Mouse (Mus musculus): ENCODE measurements around the gene Spef1. TPM values are rescaled to one million over a fixed set of nuclear protein-coding genes. Genes with fewer than 3 reads are reported as not detected.

Gene Spef1
- polyA plus RNA-seq, 1 experiment, result 2.4 TPM

DNA sequence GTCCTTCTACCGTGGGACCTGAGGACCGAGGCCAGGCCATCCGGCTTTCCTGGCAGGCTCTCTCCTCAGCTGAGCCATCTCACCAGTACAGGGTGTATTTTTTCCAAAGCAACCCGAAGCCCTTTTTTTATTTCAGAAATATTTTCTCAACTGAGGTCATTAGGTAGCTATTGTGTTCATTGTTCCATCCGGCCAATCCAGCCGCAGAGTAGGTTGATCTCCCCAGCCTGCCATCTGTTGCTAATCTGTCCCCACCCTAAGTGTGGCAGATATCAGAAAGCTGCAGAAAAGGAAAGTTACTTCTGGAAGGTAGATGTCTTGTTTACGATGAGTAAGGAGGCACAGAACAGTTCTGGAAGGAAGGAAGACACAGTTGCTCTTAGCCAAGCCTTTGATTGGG lies 26.7 kb upstream of the Spef1 start:
- no peaks in the 10 kb centered on the region for H3K27me3 ChIP-seq (ENCODE audit: control insufficient read depth, insufficient read depth, low read length)
- DNase-seq (ENCODE audit: low read depth in 1 of 2, low spot score in 2 of 2), result no peak
- peak overlapping the region; percentile 27; the same call in 1 of the 2 replicates for H3K27ac ChIP-seq (ENCODE audit: insufficient read depth, low read length)
- WGBS, result 84% methylated on average over 7 of the region's 7 CpGs
- H3K36me3 ChIP-seq (ENCODE audit: control insufficient read depth, insufficient read depth, low read length), result peaks cover 4% of the 10 kb centered on the region; the same call in 1 of the 2 replicates
- H3K4me1 ChIP-seq (ENCODE audit: control insufficient read depth, insufficient read depth, insufficient read length), result peaks cover 3% of the 10 kb centered on the region; the same call in 1 of the 2 replicates
- H3K4me3 ChIP-seq (ENCODE audit: extremely low read depth, insufficient read depth, insufficient read length), result no peak overlapping the region
- no peak for TF ChIP-seq CTCF (IDR thresholded peaks at IDR 0.05; ENCODE audit: extremely low read depth, insufficient read depth, insufficient read length, insufficient replicate concordance)
- TF ChIP-seq POLR2A (IDR thresholded peaks at IDR 0.05; ENCODE audit: low read depth, low read length), result no peak

DNA sequence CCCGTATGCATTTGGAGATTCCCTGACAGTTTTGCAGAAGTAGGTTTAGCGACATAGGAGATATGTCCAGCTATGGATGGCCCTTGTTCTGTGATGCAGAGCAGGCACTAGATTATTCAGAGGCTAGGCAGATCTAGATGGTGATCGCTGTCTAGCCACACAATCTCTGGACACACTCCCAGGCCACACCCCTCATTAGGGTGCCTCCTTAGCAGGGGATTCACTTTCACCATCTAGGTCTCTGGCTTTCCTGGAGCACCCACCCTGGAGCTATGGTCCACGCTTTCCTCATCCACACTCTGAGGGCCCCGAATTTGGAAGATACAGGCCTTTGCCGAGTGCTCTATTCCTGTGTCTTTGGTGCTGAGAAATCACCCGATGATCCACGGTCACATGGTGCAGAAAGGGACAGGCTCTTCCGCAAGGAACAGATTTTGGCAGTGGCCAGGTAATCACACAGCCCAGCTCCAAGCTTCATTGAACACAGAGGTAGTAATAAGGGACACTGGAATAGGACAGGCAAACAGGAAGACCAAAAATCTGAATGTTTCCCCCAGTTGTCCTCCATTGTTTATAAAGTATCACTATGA lies 24.0 kb upstream of the Spef1 start:
- peaks cover 4% of the 10 kb centered on the region; the same call in 1 of the 2 replicates for H3K36me3 ChIP-seq (ENCODE audit: control insufficient read depth, insufficient read depth, low read length)
- H3K27me3 ChIP-seq (ENCODE audit: control insufficient read depth, insufficient read depth, low read length), result no peaks in the 10 kb centered on the region
- peak overlapping the region; percentile 63 for H3K4me3 ChIP-seq (ENCODE audit: extremely low read depth, insufficient read depth, insufficient read length)
- 55% methylated on average over 9 of the region's 9 CpGs for WGBS
- no peak for DNase-seq (ENCODE audit: low read depth in 1 of 2, low spot score in 2 of 2)
- no peak overlapping the region for H3K27ac ChIP-seq (ENCODE audit: insufficient read depth, low read length)
- TF ChIP-seq POLR2A (IDR thresholded peaks at IDR 0.05; ENCODE audit: low read depth, low read length), result no peak
- TF ChIP-seq CTCF (IDR thresholded peaks at IDR 0.05; ENCODE audit: extremely low read depth, insufficient read depth, insufficient read length, insufficient replicate concordance), result no peak
- peaks cover 3% of the 10 kb centered on the region; the same call in 1 of the 2 replicates for H3K4me1 ChIP-seq (ENCODE audit: control insufficient read depth, insufficient read depth, insufficient read length)

DNA sequence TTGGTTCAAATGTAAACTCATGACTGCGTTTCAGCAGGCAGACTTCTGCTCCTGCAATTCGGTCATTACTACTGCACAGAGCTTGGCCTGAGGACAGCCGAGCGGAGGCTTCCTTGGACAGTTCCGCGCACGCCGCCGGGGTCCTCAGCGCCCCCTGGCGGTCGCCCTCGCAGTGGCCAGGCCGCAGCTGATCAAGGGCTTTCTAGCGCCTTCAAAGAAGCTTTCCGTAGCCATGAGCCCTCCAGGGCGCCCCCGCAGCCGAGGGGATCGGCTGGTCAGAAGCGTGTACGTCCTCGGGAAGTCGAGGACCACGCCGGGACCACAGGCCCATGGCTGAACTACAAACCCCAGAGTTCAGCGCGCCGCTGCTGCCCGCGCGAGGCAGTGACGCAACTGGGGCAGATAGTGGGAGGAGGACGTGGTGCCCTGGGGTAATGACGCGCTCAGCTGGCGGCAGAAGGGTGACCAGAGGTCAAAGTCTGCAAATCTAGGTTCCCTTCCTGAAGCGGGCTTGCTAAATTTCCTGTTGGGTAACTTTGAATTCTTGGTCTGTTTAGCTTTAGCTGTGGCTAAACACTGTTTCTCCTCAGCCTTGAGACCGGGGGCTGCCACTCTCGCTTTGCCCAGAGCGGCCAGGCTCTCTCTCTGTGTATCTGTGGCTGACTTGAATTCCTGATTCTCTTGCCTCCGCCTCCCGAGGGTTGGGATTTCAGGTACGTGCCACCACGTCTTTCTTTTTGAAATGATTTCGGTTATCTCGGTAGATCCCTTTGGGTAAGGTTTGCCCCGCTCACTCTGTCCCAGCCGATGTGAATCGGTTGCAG lies 23.1 kb upstream of the Spef1 start:
- Histone ChIP-seq H3K4me3 (ENCODE audit: extremely low read depth, insufficient read depth, insufficient read length) (peak overlapping the region; percentile 63), H3K27me3 (ENCODE audit: control insufficient read depth, insufficient read depth, low read length) (no peaks in the 10 kb centered on the region), H3K36me3 (ENCODE audit: control insufficient read depth, insufficient read depth, low read length) (peaks cover 4% of the 10 kb centered on the region; the same call in 1 of the 2 replicates), H3K27ac (ENCODE audit: insufficient read depth, low read length) (peak overlapping the region; percentile 89), H3K4me1 (ENCODE audit: control insufficient read depth, insufficient read depth, insufficient read length) (peaks cover 3% of the 10 kb centered on the region; the same call in 1 of the 2 replicates)
- under 1% methylated on average over 50 of the region's 50 CpGs for WGBS
- TF ChIP-seq CTCF (IDR thresholded peaks at IDR 0.05; ENCODE audit: extremely low read depth, insufficient read depth, insufficient read length, insufficient replicate concordance), result peak; percentile 93
- peak; percentile 62 for TF ChIP-seq POLR2A (IDR thresholded peaks at IDR 0.05; ENCODE audit: low read depth, low read length)
- peak; percentile 84 to 94 for DNase-seq (ENCODE audit: low read depth in 1 of 2, low spot score in 2 of 2)

DNA sequence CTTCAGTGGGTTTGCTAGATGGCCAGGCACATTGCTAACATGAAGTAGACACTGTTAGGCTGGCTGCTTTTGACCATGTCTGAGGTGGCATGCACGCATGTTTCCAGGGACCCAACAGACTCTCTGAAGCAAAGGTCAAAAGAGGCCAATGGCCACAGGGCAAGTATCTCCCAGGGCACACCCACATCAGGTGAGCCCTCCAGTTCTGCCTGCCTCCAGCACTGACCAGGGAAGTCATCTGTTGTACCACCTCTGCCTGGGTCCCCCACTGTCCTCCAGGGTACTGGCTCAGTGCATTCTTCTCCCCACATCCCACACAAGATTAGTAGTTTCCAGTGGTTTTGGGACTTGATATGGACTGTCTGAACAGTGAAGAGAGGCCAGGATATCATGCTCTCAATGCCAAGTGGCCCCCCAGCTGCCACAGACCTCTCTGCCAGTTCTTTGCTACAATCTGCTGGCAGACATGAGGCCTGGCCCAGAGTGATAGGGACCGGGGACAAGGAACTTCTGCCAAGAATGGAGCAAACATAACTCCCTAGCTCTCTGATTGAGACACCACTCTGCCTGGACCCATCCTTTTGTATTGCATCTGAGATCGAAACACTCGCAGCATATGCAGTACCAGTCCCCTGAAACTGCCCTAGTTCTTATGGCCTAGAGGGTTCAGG lies 22.2 kb upstream of the Spef1 start:
- Histone ChIP-seq H3K27me3 (ENCODE audit: control insufficient read depth, insufficient read depth, low read length) (no peaks in the 10 kb centered on the region), H3K27ac (ENCODE audit: insufficient read depth, low read length) (peak overlapping the region; percentile 89; the same call in 1 of the 2 replicates), H3K4me3 (ENCODE audit: extremely low read depth, insufficient read depth, insufficient read length) (no peak overlapping the region), H3K36me3 (ENCODE audit: control insufficient read depth, insufficient read depth, low read length) (peaks cover 4% of the 10 kb centered on the region; the same call in 1 of the 2 replicates), H3K4me1 (ENCODE audit: control insufficient read depth, insufficient read depth, insufficient read length) (peaks cover 4% of the 10 kb centered on the region; the same call in 1 of the 2 replicates)
- TF ChIP-seq POLR2A (IDR thresholded peaks at IDR 0.05; ENCODE audit: low read depth, low read length) (no peak), CTCF (IDR thresholded peaks at IDR 0.05; ENCODE audit: extremely low read depth, insufficient read depth, insufficient read length, insufficient replicate concordance) (no peak)
- DNase-seq (ENCODE audit: low read depth in 1 of 2, low spot score in 2 of 2), result no peak
- 71% methylated on average over 4 of the region's 4 CpGs for WGBS

DNA sequence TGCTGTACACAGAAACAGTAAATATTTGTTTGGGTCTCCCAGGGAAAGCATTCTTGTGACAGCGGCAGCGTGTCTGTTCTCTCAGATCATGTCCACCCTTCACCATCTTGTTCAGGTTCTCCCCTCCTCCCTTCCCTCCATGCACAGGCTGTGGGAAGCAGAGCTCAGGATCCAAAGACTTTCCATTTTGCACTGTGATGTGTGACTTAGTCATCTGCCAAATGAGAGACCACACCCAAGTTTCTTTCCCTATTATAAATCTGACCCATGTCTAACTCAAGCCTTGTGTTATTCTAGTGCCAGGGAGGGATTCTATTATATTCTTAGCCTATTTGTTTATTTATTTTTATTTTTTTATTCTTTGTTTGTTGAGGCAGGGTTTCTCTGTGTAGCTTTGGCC lies 21.3 kb upstream of the Spef1 start:
- Histone ChIP-seq H3K4me1 (ENCODE audit: control insufficient read depth, insufficient read depth, insufficient read length) (peaks cover 4% of the 10 kb centered on the region; the same call in 1 of the 2 replicates), H3K36me3 (ENCODE audit: control insufficient read depth, insufficient read depth, low read length) (peaks cover 4% of the 10 kb centered on the region; the same call in 1 of the 2 replicates), H3K27ac (ENCODE audit: insufficient read depth, low read length) (no peak overlapping the region), H3K4me3 (ENCODE audit: extremely low read depth, insufficient read depth, insufficient read length) (no peak overlapping the region), H3K27me3 (ENCODE audit: control insufficient read depth, insufficient read depth, low read length) (no peaks in the 10 kb centered on the region)
- no peak for TF ChIP-seq POLR2A (IDR thresholded peaks at IDR 0.05; ENCODE audit: low read depth, low read length)
- no peak for TF ChIP-seq CTCF (IDR thresholded peaks at IDR 0.05; ENCODE audit: extremely low read depth, insufficient read depth, insufficient read length, insufficient replicate concordance)
- WGBS, result 100% methylated on average over 2 of the region's 2 CpGs
- no peak for DNase-seq (ENCODE audit: low read depth in 1 of 2, low spot score in 2 of 2)

DNA sequence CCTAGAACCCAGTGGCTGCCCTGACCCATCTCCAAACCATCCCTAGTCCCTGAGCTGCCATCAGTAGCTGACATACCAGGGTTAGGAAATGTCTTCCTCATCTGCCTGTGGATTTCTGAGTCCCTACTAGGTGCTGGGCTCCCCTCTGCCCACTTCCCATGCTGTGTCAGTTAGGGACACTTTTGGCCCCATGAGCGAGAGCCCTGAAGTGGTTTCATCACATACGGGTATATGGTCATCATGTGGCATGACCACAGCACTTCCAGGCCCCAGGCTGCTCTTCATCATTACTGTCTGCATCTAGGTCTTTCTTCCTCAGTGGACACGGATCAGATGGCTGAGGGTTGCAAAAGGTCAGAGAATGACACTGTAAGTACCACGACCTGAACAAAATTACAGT lies 19.7 kb upstream of the Spef1 start, which contains the start of gene Ap5s1:
Gene Ap5s1 (plus strand): TSS at position 301 of the 400 bp plus-strand sequence.
- DNase-seq (ENCODE audit: low read depth in 1 of 2, low spot score in 2 of 2), result no peak
- TF ChIP-seq CTCF (IDR thresholded peaks at IDR 0.05; ENCODE audit: extremely low read depth, insufficient read depth, insufficient read length, insufficient replicate concordance) (no peak), POLR2A (IDR thresholded peaks at IDR 0.05; ENCODE audit: low read depth, low read length) (no peak)
- H3K36me3 ChIP-seq (ENCODE audit: control insufficient read depth, insufficient read depth, low read length), result no peaks in the 10 kb centered on the region
- 89% methylated on average over 4 of the region's 4 CpGs for WGBS
- peaks cover 4% of the 10 kb centered on the region; the same call in 1 of the 2 replicates for H3K4me1 ChIP-seq (ENCODE audit: control insufficient read depth, insufficient read depth, insufficient read length)
- H3K27me3 ChIP-seq (ENCODE audit: control insufficient read depth, insufficient read depth, low read length), result no peaks in the 10 kb centered on the region
- no peak within 1 kb of the TSS for H3K27ac ChIP-seq (ENCODE audit: insufficient read depth, low read length)
- H3K4me3 ChIP-seq (ENCODE audit: extremely low read depth, insufficient read depth, insufficient read length), result no peak within 1 kb of the TSS

All from spleen, adult 2 months (tissue).